Mouse (Mus musculus) olfactory bulb, adult 2 months (tissue): Measurements from ENCODE around the gene Dab2ip.

Experiments used
- CTCF ChIP-seq: fragments of 200-500 bp; IDR thresholded peaks from 2 replicates; pipeline ENCODE4 v1.5.1; 2012; ENCODE audit warnings: low read depth, mild to moderate bottlenecking, low read length, moderate library complexity; ENCODE audit not compliant: insufficient read depth
- POLR2A ChIP-seq: fragments of 200-500 bp; IDR thresholded peaks from 2 replicates; pipeline ENCODE4 v1.6.1; 2012; ENCODE audit warnings: mild to moderate bottlenecking, low read depth, low read length, moderate library complexity; ENCODE audit not compliant: insufficient read depth

DNA sequence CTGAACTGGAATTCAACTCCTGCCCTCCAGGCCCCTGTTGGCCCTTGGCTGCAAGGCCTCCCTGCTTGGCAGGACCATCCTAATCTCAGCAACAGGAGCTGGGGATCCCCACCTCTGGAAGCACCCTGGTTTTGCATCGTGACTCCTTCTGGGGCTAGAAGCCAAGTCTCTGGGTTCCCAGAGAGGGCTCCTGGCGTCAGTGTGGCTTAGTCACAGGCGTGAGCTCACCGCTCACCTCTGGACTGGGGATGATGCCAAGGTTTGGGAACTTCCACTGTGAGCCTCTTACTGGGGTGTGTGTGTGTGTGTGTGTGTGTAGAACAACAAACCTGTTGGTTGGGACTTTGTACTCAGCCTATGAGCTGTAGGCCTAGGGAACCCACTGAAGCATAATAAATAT, 31.7 kb downstream of the Dab2ip start:
- TF ChIP-seq CTCF (no peak), POLR2A (no peak)
